Mouse (Mus musculus): Measurements from ENCODE around the gene Cars2. TPM values are rescaled to one million over a fixed set of nuclear protein-coding genes. Genes with fewer than 3 reads are reported as not detected.
A peak's percentile ranks its signal among the peaks of the same experiment; 100 is the strongest.

Cars2 gene
- polyA plus RNA-seq, 1 experiment from 2014 or later: 17.8 TPM

DNA sequence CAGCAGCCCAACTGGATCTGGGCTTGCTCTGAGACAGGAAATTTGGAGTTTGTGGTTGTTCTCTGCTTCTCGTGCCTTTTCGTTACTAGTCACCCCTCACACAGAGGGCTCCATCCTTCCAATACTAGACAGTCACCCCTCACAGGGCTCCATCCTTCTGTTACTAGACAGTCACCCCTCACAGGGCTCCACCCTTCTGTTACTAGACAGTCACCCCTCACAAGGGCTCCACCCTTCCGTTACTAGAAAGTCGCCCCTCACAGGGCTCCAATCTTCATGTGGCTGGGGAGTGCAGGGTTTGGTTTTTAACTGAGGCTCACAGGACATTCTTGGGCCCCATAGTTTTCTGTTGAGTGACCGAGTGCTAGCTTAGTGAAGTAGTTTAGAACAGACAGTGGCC lies 37.3 kb downstream of the Cars2 start:
- Histone ChIP-seq H3K9ac (ENCODE audit: low read length) (no peak overlapping the region), H3K9me3 (ENCODE audit: control insufficient read depth, low read length) (no peaks in the 10 kb centered on the region), H3K27me3 (ENCODE audit: control insufficient read depth, insufficient read depth, low read length) (no peaks in the 10 kb centered on the region), H3K36me3 (ENCODE audit: control insufficient read depth, insufficient read depth, low read length) (peaks cover 17% of the 10 kb centered on the region; the same call in 1 of the 2 replicates), H3K4me3 (ENCODE audit: low read depth, low read length) (no peak overlapping the region), H3K27ac (replicated peaks; ENCODE audit: low read depth, low read length) (no peak overlapping the region), H3K4me2 (ENCODE audit: low read depth, severe bottlenecking) (no peak overlapping the region), H3K4me1 (ENCODE audit: control insufficient read depth, insufficient read depth, low read length) (no peaks in the 10 kb centered on the region)
- 88% methylated on average over 5 of the region's 5 CpGs for WGBS
- ATAC-seq (ENCODE audit: insufficient number of reproducible peaks, low FRiP score, low TSS enrichment, low read depth): no peak
- no peak for DNase-seq (ENCODE audit: low spot score)

DNA sequence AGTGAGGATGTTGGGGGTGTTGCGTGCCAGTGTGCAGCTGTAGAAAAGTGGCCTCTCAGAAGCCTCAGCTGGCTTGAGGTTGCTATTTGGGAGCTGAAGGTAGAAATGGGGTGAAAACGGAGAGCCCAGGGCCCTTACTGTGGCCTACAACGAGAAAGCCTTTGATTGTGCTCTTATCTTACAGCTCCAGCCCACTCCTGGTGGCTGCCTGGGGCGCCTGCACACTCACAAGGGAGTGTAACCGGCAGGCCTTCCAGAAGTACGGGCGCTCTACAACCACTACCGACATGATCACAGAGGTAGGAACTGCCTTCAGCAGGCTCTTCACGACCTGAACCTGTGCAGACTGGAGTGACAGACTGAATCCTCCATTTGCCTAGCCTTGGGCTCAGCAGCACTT lies 37.9 kb downstream of the Cars2 start:
- ATAC-seq (ENCODE audit: insufficient number of reproducible peaks, low FRiP score, low TSS enrichment, low read depth): no peak
- Histone ChIP-seq H3K4me1 (ENCODE audit: control insufficient read depth, insufficient read depth, low read length) (no peaks in the 10 kb centered on the region), H3K36me3 (ENCODE audit: control insufficient read depth, insufficient read depth, low read length) (peaks cover 17% of the 10 kb centered on the region; the same call in 1 of the 2 replicates), H3K27me3 (ENCODE audit: control insufficient read depth, insufficient read depth, low read length) (no peaks in the 10 kb centered on the region), H3K27ac (replicated peaks; ENCODE audit: low read depth, low read length) (no peak overlapping the region), H3K9ac (ENCODE audit: low read length) (no peak overlapping the region), H3K4me2 (ENCODE audit: low read depth, severe bottlenecking) (no peak overlapping the region), H3K9me3 (ENCODE audit: control insufficient read depth, low read length) (no peaks in the 10 kb centered on the region), H3K4me3 (ENCODE audit: low read depth, low read length) (no peak overlapping the region)
- DNase-seq (ENCODE audit: low spot score): no peak
- WGBS: 89% methylated on average over 9 of the region's 9 CpGs

DNA sequence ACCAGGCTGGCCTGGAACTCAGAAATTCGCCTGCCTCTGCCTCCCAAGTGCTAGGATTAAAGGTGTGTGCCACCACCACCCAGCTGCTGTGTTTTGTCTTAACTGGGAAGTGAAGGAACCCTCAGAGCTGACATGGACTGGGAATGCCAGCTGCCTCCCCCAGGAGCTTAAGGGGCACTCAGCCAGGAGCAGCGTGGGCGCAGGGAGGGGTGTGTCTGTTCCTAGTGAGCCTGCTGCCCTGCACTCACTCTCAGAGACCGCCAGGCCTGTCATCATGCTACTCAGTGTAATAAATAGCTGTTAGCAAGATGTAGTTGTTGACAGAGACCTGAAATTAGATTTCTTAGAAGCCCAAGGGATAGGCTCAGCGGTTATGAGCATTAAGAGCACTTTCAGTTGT lies 39.6 kb downstream of the Cars2 start:
- Histone ChIP-seq H3K36me3 (ENCODE audit: control insufficient read depth, insufficient read depth, low read length) (peaks cover 20% of the 10 kb centered on the region; the same call in 1 of the 2 replicates), H3K4me1 (ENCODE audit: control insufficient read depth, insufficient read depth, low read length) (no peaks in the 10 kb centered on the region), H3K27ac (replicated peaks; ENCODE audit: low read depth, low read length) (no peak overlapping the region), H3K4me2 (ENCODE audit: low read depth, severe bottlenecking) (no peak overlapping the region), H3K9me3 (ENCODE audit: control insufficient read depth, low read length) (no peaks in the 10 kb centered on the region), H3K27me3 (ENCODE audit: control insufficient read depth, insufficient read depth, low read length) (no peaks in the 10 kb centered on the region), H3K4me3 (ENCODE audit: low read depth, low read length) (no peak overlapping the region), H3K9ac (ENCODE audit: low read length) (no peak overlapping the region)
- 94% methylated on average over 5 of the region's 5 CpGs for WGBS
- DNase-seq (ENCODE audit: low spot score): no peak
- no peak for ATAC-seq (ENCODE audit: insufficient number of reproducible peaks, low FRiP score, low TSS enrichment, low read depth)

DNA sequence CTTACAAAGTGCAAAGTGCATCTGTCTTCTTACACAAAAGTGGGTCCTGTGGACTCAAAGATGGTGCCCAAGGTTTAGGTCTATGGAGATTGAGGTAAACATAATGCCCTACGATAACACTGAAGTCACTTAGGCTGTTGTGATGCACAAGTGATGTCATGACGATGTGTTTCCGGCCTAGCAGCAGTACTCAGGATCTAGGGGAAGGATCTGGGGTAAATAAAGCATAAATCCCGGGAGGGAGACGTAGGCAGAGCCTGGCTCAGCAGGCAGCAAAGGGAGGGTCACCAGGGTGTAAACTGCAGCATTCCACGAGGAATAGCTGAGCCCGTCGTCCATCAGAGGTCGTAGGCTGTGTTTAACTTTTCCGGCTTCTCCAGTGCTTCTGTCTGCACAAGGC lies 41.7 kb downstream of the Cars2 start:
- Histone ChIP-seq H3K4me3 (ENCODE audit: low read depth, low read length) (no peak overlapping the region), H3K9ac (ENCODE audit: low read length) (no peak overlapping the region), H3K36me3 (ENCODE audit: control insufficient read depth, insufficient read depth, low read length) (peaks cover 24% of the 10 kb centered on the region; the same call in 1 of the 2 replicates), H3K27me3 (ENCODE audit: control insufficient read depth, insufficient read depth, low read length) (no peaks in the 10 kb centered on the region), H3K9me3 (ENCODE audit: control insufficient read depth, low read length) (no peaks in the 10 kb centered on the region), H3K27ac (replicated peaks; ENCODE audit: low read depth, low read length) (no peak overlapping the region), H3K4me1 (ENCODE audit: control insufficient read depth, insufficient read depth, low read length) (no peaks in the 10 kb centered on the region), H3K4me2 (ENCODE audit: low read depth, severe bottlenecking) (no peak overlapping the region)
- ATAC-seq (ENCODE audit: insufficient number of reproducible peaks, low FRiP score, low TSS enrichment, low read depth) (no peak), DNase-seq (ENCODE audit: low spot score) (no peak)
- 76% methylated on average over 10 of the region's 10 CpGs for WGBS

DNA sequence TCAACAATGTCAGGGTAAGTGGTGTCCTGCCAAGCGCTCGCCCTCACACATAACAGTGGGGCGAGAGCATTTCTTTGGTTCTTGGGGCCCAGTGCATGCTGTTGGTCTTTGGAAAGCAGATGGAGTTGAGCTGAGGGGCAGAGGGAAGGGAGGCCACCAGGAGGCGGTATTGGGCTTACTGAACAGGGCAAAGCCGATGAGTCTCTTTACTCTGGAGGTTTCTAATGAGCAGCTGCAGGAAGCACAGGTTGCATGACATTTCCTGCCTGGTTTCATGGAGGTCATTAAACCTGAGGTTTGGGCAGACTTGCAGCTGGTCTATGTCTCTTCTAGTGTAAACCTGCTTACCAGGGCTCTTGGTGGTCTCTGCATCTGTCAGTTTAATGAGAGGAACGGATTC lies 43.8 kb downstream of the Cars2 start:
- H3K27ac ChIP-seq (replicated peaks; ENCODE audit: low read depth, low read length): no peak overlapping the region
- 67% methylated on average over 6 of the region's 6 CpGs for WGBS

DNA sequence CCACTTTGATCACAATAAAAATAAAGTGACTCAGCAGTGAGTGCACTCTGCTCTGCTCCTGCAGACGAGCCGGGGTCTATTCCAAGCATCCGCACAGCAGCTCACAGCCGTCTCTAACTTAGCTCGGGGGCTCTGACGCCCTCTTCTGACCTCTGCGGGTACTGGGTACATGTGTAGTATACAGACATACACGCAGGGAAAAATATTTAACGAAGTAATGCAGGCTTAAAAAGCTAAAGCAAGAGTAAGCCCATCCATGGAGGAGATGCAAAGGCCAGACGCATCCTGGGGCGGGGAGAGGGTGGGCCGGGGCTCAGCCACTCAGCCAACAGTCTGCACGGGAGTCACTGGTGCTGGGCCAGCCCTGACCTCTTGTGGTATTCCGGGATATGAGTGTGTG lies 44.5 kb downstream of the Cars2 start:
- no peak overlapping the region for H3K4me3 ChIP-seq (ENCODE audit: low read depth, low read length)
- no peaks in the 10 kb centered on the region for H3K27me3 ChIP-seq (ENCODE audit: control insufficient read depth, insufficient read depth, low read length)
- no peak for ATAC-seq (ENCODE audit: insufficient number of reproducible peaks, low FRiP score, low TSS enrichment, low read depth)
- no peak for DNase-seq (ENCODE audit: low spot score)
- no peaks in the 10 kb centered on the region for H3K4me1 ChIP-seq (ENCODE audit: control insufficient read depth, insufficient read depth, low read length)
- no peak overlapping the region for H3K9ac ChIP-seq (ENCODE audit: low read length)
- H3K9me3 ChIP-seq (ENCODE audit: control insufficient read depth, low read length): no peaks in the 10 kb centered on the region
- H3K27ac ChIP-seq (replicated peaks; ENCODE audit: low read depth, low read length): no peak overlapping the region
- 84% methylated on average over 14 of the region's 14 CpGs for WGBS
- H3K36me3 ChIP-seq (ENCODE audit: control insufficient read depth, insufficient read depth, low read length): peaks cover 28% of the 10 kb centered on the region
- no peak overlapping the region for H3K4me2 ChIP-seq (ENCODE audit: low read depth, severe bottlenecking)

More for the DNA sequence above, 43.8 kb downstream of the Cars2 start:
- no peak overlapping the region for H3K9ac ChIP-seq (ENCODE audit: low read length)
- no peaks in the 10 kb centered on the region for H3K4me1 ChIP-seq (ENCODE audit: control insufficient read depth, insufficient read depth, low read length)
- peak; percentile 84 for DNase-seq (ENCODE audit: low spot score)
- H3K27me3 ChIP-seq (ENCODE audit: control insufficient read depth, insufficient read depth, low read length): no peaks in the 10 kb centered on the region
- H3K36me3 ChIP-seq (ENCODE audit: control insufficient read depth, insufficient read depth, low read length): peaks cover 28% of the 10 kb centered on the region
- no peaks in the 10 kb centered on the region for H3K9me3 ChIP-seq (ENCODE audit: control insufficient read depth, low read length)
- ATAC-seq (ENCODE audit: insufficient number of reproducible peaks, low FRiP score, low TSS enrichment, low read depth): no peak
- no peak overlapping the region for H3K4me2 ChIP-seq (ENCODE audit: low read depth, severe bottlenecking)
- no peak overlapping the region for H3K4me3 ChIP-seq (ENCODE audit: low read depth, low read length)

DNA sequence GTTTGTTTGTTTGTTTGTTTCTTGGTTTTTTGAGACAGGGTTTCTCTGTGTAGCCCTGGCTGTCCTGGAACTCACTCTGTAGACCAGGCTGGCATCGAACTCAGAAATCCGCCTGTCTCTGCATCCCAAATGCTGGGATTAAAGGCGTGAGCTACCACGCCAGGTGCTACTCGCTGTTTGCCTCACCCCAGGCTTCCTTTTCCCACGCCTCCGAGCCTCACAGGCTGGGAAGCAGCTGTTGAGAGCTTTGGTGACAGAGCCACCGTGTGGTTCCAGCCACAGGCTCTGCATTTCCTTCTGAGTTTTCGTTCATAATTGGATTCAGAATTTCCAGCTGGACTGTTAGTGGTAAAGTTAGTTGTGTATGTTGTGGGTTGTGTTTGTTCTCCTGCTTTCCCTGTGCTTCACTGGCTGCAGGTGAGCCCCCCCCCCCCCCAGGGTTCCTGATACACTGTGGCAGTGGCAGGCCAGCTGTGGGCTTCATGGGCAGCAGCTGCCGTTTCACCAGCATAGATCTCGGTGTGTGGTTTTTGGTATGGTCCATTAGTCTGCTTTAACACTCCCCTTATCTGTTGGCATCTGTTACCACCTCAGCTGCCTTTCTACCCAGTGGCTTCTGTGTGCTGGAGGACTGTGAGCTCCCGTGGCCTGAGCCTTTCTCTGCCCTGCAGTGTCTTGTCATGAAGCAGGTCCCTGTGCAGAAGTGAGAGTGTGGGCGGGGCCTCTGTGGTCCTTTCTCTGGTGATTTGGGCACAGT lies 46.9 kb downstream of the Cars2 start:
- peaks cover 25% of the 10 kb centered on the region for H3K36me3 ChIP-seq (ENCODE audit: control insufficient read depth, insufficient read depth, low read length)
- H3K27me3 ChIP-seq (ENCODE audit: control insufficient read depth, insufficient read depth, low read length): no peaks in the 10 kb centered on the region
- H3K9me3 ChIP-seq (ENCODE audit: control insufficient read depth, low read length): no peaks in the 10 kb centered on the region
- no peak overlapping the region for H3K4me3 ChIP-seq (ENCODE audit: low read depth, low read length)
- WGBS: 87% methylated on average over 13 of the region's 13 CpGs
- H3K9ac ChIP-seq (ENCODE audit: low read length): no peak overlapping the region
- H3K27ac ChIP-seq (replicated peaks; ENCODE audit: low read depth, low read length): no peak overlapping the region
- no peaks in the 10 kb centered on the region for H3K4me1 ChIP-seq (ENCODE audit: control insufficient read depth, insufficient read depth, low read length)
- no peak overlapping the region for H3K4me2 ChIP-seq (ENCODE audit: low read depth, severe bottlenecking)
- DNase-seq (ENCODE audit: low spot score) (no peak), ATAC-seq (ENCODE audit: insufficient number of reproducible peaks, low FRiP score, low TSS enrichment, low read depth) (no peak)

DNA sequence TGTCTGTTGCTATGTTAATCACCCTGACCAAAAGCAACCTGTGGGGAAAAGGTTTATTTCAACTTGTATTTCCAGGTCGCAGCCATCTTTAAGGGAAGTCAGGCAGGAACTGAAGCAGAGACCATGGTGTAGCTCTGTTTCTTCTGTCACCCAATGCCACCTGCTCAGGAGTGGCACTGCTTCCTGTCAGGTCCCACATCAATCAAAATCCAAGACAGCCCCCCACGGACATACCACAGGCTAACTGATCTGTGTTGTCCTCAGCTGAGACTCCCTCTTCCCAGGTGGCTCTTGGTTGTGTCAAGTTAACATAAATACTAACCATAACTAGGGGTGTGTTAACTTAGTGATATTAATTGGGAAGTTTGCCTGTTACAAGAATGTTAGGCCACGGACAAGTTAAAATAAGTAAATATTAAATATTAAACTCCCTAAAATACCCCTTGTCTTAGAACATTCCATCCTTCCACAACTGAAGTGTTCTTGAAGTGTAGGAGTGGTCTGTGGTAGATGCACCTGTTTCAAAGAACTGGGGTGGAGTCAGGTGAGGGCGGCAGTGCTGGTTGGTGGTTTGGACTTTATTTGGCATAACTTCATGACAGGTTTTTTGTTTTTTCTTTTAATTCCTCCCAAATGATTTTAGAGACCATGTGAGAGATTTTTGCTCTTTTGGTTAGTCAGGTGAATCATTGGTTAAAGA lies 51.6 kb downstream of the Cars2 start:
- Histone ChIP-seq H3K9ac (ENCODE audit: low read length) (no peak overlapping the region), H3K4me1 (ENCODE audit: control insufficient read depth, insufficient read depth, low read length) (peaks cover 4% of the 10 kb centered on the region; the same call in 1 of the 2 replicates), H3K4me2 (ENCODE audit: low read depth, severe bottlenecking) (no peak overlapping the region), H3K36me3 (ENCODE audit: control insufficient read depth, insufficient read depth, low read length) (peaks cover 11% of the 10 kb centered on the region), H3K4me3 (ENCODE audit: low read depth, low read length) (no peak overlapping the region), H3K9me3 (ENCODE audit: control insufficient read depth, low read length) (no peaks in the 10 kb centered on the region), H3K27ac (replicated peaks; ENCODE audit: low read depth, low read length) (no peak overlapping the region), H3K27me3 (ENCODE audit: control insufficient read depth, insufficient read depth, low read length) (no peaks in the 10 kb centered on the region)
- WGBS: 87% methylated on average over 4 of the region's 4 CpGs
- ATAC-seq (ENCODE audit: insufficient number of reproducible peaks, low FRiP score, low TSS enrichment, low read depth): no peak
- no peak for DNase-seq (ENCODE audit: low spot score)

Measured in limb, embryonic 11.5 days (tissue).